Mouse (Mus musculus) spleen, postnatal 36 days (tissue): ENCODE data around the gene Prdm10.
A peak's percentile ranks its signal among the peaks of the same experiment; 100 is the strongest.

Experiments
- DNase-seq, 2 experiments: peaks; one replicate each; pipeline ENCODE4 v3.0.0; 2022; ENCODE audit warnings: low spot score in 2 of 2, mixed read lengths in 1 of 2

Gene Prdm10

GRCm38 (mm10) chr9:31280366-31281010, at the start of gene Prdm10:
Gene Prdm10 (plus strand): TSS chr9:31280538.
- peak; percentile 92 to 93 for DNase-seq

- DNase-seq, result no peak
Observed at GRCm38 (mm10) chr9:31235030-31235429, 45.3 kb upstream of the Prdm10 start.

- DNase-seq, result no peak
Observed at GRCm38 (mm10) chr9:31235489-31235888, 44.8 kb upstream of the Prdm10 start.

- no peak for DNase-seq
Observed at GRCm38 (mm10) chr9:31236079-31236478, 44.3 kb upstream of the Prdm10 start.

GRCm38 (mm10) chr9:31238526-31238925, 41.8 kb upstream of the Prdm10 start:
- DNase-seq, result no peak

GRCm38 (mm10) chr9:31239551-31239950, 40.8 kb upstream of the Prdm10 start:
- DNase-seq, result no peak

GRCm38 (mm10) chr9:31240522-31241207, 39.7 kb upstream of the Prdm10 start:
- no peak for DNase-seq

- DNase-seq, result no peak
Observed at GRCm38 (mm10) chr9:31241208-31241699, 39.1 kb upstream of the Prdm10 start.

GRCm38 (mm10) chr9:31243306-31243938, 36.9 kb upstream of the Prdm10 start:
- DNase-seq, result peak; percentile 49 to 55

GRCm38 (mm10) chr9:31243939-31244333, 36.4 kb upstream of the Prdm10 start:
- DNase-seq, result no peak

GRCm38 (mm10) chr9:31245006-31245405, 35.3 kb upstream of the Prdm10 start:
- DNase-seq, result no peak

GRCm38 (mm10) chr9:31246421-31246820, 33.9 kb upstream of the Prdm10 start:
- no peak for DNase-seq

- peak; percentile 19 to 34 for DNase-seq
Observed at GRCm38 (mm10) chr9:31247447-31248220, 32.7 kb upstream of the Prdm10 start.

- peak; percentile 78 to 86 for DNase-seq
Observed at GRCm38 (mm10) chr9:31252182-31252799, 28.0 kb upstream of the Prdm10 start.

- DNase-seq, result peak in 1 of 2 experiments; percentile 21
Observed at GRCm38 (mm10) chr9:31253311-31253734, 27.0 kb upstream of the Prdm10 start.

GRCm38 (mm10) chr9:31253866-31254696, 26.3 kb upstream of the Prdm10 start:
- no peak for DNase-seq

GRCm38 (mm10) chr9:31254697-31255004, 25.7 kb upstream of the Prdm10 start:
- DNase-seq, result peak; percentile 62 to 78

- DNase-seq, result no peak
Observed at GRCm38 (mm10) chr9:31255953-31256352, 24.4 kb upstream of the Prdm10 start.

- no peak for DNase-seq
Observed at GRCm38 (mm10) chr9:31258237-31258636, 22.1 kb upstream of the Prdm10 start.

- DNase-seq, result no peak
Observed at GRCm38 (mm10) chr9:31260219-31260618, 20.1 kb upstream of the Prdm10 start.
